Comparison of ENCODE assay signal across 8 mouse cellular contexts in genomic region chr9:118821220-118822185, GRCm38 (mm10).
DNase-seq lines count a peak whose midpoint lies in the region; ATAC-seq and TF ChIP-seq lines count a peak whose summit lies in the region.

No protein-coding gene starts in this region.

- H3K9me3 ChIP-seq in forebrain, embryonic 15.5 days = no peaks in the 10 kb centered on the region
- H3K9me3 ChIP-seq in hindbrain, postnatal 0 days (ENCODE audit: low read length) = no peaks in the 10 kb centered on the region

- H3K4me1 ChIP-seq in lung, adult 2 months (ENCODE audit: control insufficient read depth, insufficient read depth, low read length) = no peaks in the 10 kb centered on the region
- H3K4me1 ChIP-seq in forebrain, embryonic 15.5 days = peaks cover 14% of the 10 kb centered on the region
- peaks cover 10% of the 10 kb centered on the region; the same call in 1 of the 2 replicates for H3K4me1 ChIP-seq in hindbrain, postnatal 0 days (ENCODE audit: insufficient read depth, low read length)

- H3K27me3 ChIP-seq in forebrain, embryonic 15.5 days = no peaks in the 10 kb centered on the region
- H3K27me3 ChIP-seq in hindbrain, postnatal 0 days (ENCODE audit: insufficient read depth, low read length) = no peaks in the 10 kb centered on the region

- no peaks in the 10 kb centered on the region for H3K36me3 ChIP-seq in forebrain, embryonic 15.5 days
- H3K36me3 ChIP-seq in hindbrain, postnatal 0 days (ENCODE audit: insufficient read depth, low read length) = no peaks in the 10 kb centered on the region

- TF ChIP-seq POLR2A in lung, adult 2 months (IDR thresholded peaks at IDR 0.05; ENCODE audit: borderline replicate concordance, extremely low read depth, low read depth, low read length) = no peak

- 54% methylated on average over 21 of the region's 21 CpGs for WGBS in lung, adult 2 months
- 33% methylated on average over 21 of the region's 21 CpGs for WGBS in forebrain, embryonic 15.5 days
- 48% methylated on average over 21 of the region's 21 CpGs for WGBS in hindbrain, postnatal 0 days

- peak overlapping the region; percentile 35 for H3K4me2 ChIP-seq in forebrain, embryonic 15.5 days (replicated peaks)
- 0 out of 2 replicates have a peak overlapping the region, but pooled peaks have one; percentile 3 for H3K4me2 ChIP-seq in hindbrain, postnatal 0 days (ENCODE audit: low read depth, low read length)

- no peak overlapping the region for H3K4me3 ChIP-seq in lung, adult 2 months (replicated peaks; ENCODE audit: extremely low read depth, low read depth, low read length)
- 0 out of 2 replicates have a peak overlapping the region, but pooled peaks have one; percentile 6 for H3K4me3 ChIP-seq in forebrain, embryonic 15.5 days
- H3K4me3 ChIP-seq in hindbrain, postnatal 0 days (ENCODE audit: low read length) = no peak overlapping the region

- no peak overlapping the region for H3K9ac ChIP-seq in forebrain, embryonic 15.5 days (replicated peaks)
- H3K9ac ChIP-seq in hindbrain, postnatal 0 days (replicated peaks; ENCODE audit: low read length) = no peak overlapping the region

- ATAC-seq in forebrain, embryonic 15.5 days (replicated peaks) = peak; percentile 63
- peak; percentile 51; the same call in 1 of the 2 replicates for ATAC-seq in hindbrain, postnatal 0 days

- peak; percentile 31 to 53 for DNase-seq in lung, adult 18-20 months
- no peak for DNase-seq in lung, adult 2 months
- DNase-seq in hindbrain, postnatal 0 days (ENCODE audit: low spot score) = no peak
- peak; percentile 68 for DNase-seq in lung, postnatal 36 days
- peak; percentile 25 to 46 for DNase-seq in spleen, adult 18-20 months
- DNase-seq in layer of hippocampus, adult 18-20 months (ENCODE audit: low spot score in 2 of 2) = no peak
- no peak for DNase-seq in urinary bladder, postnatal 14 days (ENCODE audit: low spot score)

- no peak overlapping the region for H3K27ac ChIP-seq in forebrain, embryonic 15.5 days (replicated peaks)
- H3K27ac ChIP-seq in hindbrain, postnatal 0 days = no peak overlapping the region

- TF ChIP-seq CTCF in lung, adult 2 months (IDR thresholded peaks at IDR 0.05; ENCODE audit: insufficient read depth, low read length) = no peak
- TF ChIP-seq CTCF in hindbrain, postnatal 0 days (IDR thresholded peaks at IDR 0.05; ENCODE audit: low read depth) = no peak

Comparison
In these comparisons a context has a peak if more than half of its experiments do, and no peak if none do; other contexts are left out.
1. DNase-seq: peak in lung, adult 18-20 months (2 of 2), lung, postnatal 36 days (single experiment) and spleen, adult 18-20 months (2 of 2); none in lung, adult 2 months (single experiment), hindbrain, postnatal 0 days (single experiment), layer of hippocampus, adult 18-20 months (0 of 2) and urinary bladder, postnatal 14 days (single experiment).